Mouse (Mus musculus): ENCODE measurements around the gene Btbd9. TPM values are rescaled to one million over a fixed set of nuclear protein-coding genes. Genes with fewer than 3 reads are reported as not detected.

Gene Btbd9
- polyA plus RNA-seq, 1 experiment: 32.7 TPM

DNA sequence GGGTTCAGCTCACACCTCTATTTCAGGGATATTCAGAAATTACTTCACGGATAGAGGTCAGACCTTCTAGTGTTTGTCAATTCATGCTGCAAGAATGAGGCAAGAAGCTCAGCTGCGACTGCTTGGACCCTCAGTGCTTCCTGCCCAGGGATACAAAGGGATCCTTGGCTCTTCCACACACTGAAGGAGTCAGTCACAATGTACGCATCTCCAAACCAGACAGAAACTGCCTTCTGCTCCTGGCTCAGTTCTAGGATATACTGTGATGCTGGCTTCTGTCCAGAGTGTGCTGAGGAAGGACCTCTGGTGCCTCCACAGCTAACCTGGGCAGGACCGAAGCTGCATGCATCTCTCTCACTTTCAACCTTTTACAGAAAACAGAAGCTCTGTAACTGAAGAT lies 187.5 kb downstream of the Btbd9 start:
- peak; percentile 85 to 93 for DNase-seq
- Histone ChIP-seq H3K27me3 (ENCODE audit: control insufficient read depth, insufficient read depth, low read length) (no peaks in the 10 kb centered on the region), H3K27ac (ENCODE audit: insufficient read depth, low read length) (no peak overlapping the region), H3K4me3 (replicated peaks; ENCODE audit: insufficient read depth, low read depth, low read length) (no peak overlapping the region), H3K4me1 (ENCODE audit: control insufficient read depth, insufficient read depth, low read length) (peaks cover 27% of the 10 kb centered on the region)
- no peak for TF ChIP-seq POLR2A (IDR thresholded peaks at IDR 0.05; ENCODE audit: borderline replicate concordance, insufficient read depth, low read length)
- TF ChIP-seq CTCF (IDR thresholded peaks at IDR 0.05; ENCODE audit: borderline replicate concordance, insufficient read depth, low read depth, low read length): peak; percentile 33; the same call in 1 of the 2 replicates
- 4% methylated on average over 4 of the region's 4 CpGs for WGBS

DNA sequence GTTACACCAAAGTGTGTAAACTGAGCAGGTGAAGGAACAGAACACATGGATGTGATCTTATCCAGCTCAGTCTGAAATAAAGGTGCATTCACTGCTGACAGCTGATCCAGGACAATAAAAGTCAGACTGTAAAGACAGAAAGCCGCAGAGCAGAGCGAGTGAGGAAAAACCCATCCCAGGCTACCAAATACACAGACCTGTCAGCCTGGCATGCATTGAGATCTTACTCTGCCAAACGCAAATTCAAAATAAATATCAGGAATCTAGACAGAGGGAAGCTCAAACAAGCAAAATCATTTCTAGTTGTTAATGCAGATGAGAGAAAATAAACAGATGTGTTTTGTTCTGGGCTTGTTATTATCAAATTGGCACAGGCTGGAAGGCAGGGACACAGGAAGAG lies 187.9 kb downstream of the Btbd9 start:
- Histone ChIP-seq H3K4me3 (replicated peaks; ENCODE audit: insufficient read depth, low read depth, low read length) (no peak overlapping the region), H3K27me3 (ENCODE audit: control insufficient read depth, insufficient read depth, low read length) (no peaks in the 10 kb centered on the region), H3K27ac (ENCODE audit: insufficient read depth, low read length) (no peak overlapping the region), H3K4me1 (ENCODE audit: control insufficient read depth, insufficient read depth, low read length) (peaks cover 27% of the 10 kb centered on the region)
- no peak for TF ChIP-seq POLR2A (IDR thresholded peaks at IDR 0.05; ENCODE audit: borderline replicate concordance, insufficient read depth, low read length)
- no peak for TF ChIP-seq CTCF (IDR thresholded peaks at IDR 0.05; ENCODE audit: borderline replicate concordance, insufficient read depth, low read depth, low read length)
- no peak for DNase-seq
- WGBS: 57% methylated on average over 3 of the region's 3 CpGs

DNA sequence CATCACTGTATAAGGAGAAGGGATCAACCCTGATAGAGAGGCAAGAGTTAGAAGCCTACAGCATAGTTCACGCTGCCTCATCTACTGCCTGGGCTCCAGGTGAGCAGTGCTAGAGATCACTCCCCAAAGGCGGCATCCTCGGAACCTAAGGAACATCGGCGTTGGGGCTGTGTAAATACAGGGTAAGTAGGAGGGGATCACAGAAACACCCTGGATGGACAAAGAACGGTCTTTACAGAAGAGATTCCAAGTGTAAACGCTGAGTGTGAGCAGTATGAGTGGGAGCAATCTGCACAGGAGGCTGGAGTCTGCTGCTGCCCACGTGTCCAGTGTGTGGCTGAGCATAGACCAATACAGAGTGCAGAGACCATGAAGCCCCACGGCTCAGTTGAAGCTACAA lies 190.0 kb downstream of the Btbd9 start:
- Histone ChIP-seq H3K4me3 (replicated peaks; ENCODE audit: insufficient read depth, low read depth, low read length) (no peak overlapping the region), H3K27me3 (ENCODE audit: control insufficient read depth, insufficient read depth, low read length) (no peaks in the 10 kb centered on the region), H3K27ac (ENCODE audit: insufficient read depth, low read length) (no peak overlapping the region), H3K4me1 (ENCODE audit: control insufficient read depth, insufficient read depth, low read length) (peaks cover 15% of the 10 kb centered on the region)
- TF ChIP-seq POLR2A (IDR thresholded peaks at IDR 0.05; ENCODE audit: borderline replicate concordance, insufficient read depth, low read length) (no peak), CTCF (IDR thresholded peaks at IDR 0.05; ENCODE audit: borderline replicate concordance, insufficient read depth, low read depth, low read length) (no peak)
- 98% methylated on average over 9 of the region's 9 CpGs for WGBS
- no peak for DNase-seq

DNA sequence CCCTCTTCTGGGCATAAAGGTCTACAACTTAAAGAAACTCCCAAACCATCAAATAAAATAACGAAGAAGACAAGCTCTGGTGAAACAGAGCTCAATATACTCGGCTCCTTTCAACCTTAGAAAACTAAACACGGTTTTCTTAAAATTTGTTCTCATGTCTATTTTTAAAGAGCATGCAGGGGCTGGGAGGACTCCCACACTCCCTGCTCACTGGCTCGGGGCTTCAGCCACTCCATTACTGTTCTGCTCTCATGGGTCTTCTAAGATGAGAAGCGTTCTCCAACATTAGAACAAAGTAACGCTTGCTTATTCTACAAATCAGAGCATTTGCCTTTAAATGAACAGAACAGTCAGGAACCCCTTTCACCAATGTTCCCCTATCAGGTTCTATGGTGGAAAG lies 192.6 kb downstream of the Btbd9 start:
- Histone ChIP-seq H3K4me1 (ENCODE audit: control insufficient read depth, insufficient read depth, low read length) (peaks cover 10% of the 10 kb centered on the region), H3K27me3 (ENCODE audit: control insufficient read depth, insufficient read depth, low read length) (no peaks in the 10 kb centered on the region), H3K4me3 (replicated peaks; ENCODE audit: insufficient read depth, low read depth, low read length) (no peak overlapping the region), H3K27ac (ENCODE audit: insufficient read depth, low read length) (no peak overlapping the region)
- WGBS: over 99% methylated on average over 6 of the region's 6 CpGs
- TF ChIP-seq CTCF (IDR thresholded peaks at IDR 0.05; ENCODE audit: borderline replicate concordance, insufficient read depth, low read depth, low read length) (no peak), POLR2A (IDR thresholded peaks at IDR 0.05; ENCODE audit: borderline replicate concordance, insufficient read depth, low read length) (no peak)
- DNase-seq: no peak

DNA sequence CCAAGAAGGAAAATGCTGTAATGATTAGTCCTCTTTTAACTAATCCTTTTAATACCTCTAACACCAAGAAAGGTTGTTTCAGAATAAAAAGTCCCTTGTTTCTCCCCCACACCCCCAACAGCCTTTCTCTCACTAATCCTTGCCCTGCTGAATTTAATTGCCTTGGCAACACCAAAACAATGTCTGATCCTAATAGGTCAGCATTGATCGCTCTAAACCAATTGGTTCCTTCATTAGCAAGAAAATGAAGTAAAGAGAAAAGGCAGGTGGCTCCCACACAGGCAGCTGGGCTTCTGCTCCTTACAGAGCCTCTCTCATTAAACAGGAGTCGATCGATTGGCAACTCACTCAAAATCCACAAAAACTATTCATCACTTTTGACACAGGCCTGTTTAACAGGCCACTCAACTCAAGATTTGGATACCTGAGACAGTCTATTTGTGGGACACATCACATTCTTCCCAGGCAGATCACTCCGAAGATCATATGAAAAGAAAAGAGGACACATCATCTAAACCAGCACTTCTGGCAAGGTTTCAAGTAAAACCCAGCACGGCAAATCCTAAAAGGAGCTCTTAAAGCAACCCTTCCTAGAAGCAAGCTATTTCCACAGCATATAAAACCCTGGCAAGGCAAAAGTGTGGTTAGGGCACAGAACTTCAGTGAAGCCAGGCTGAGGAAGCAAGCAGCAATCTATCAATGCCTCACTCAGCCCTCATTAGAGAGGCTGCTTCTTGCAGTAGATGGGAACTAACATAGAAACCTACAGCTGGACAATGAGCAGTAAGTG lies 197.9 kb downstream of the Btbd9 start:
- Histone ChIP-seq H3K27ac (ENCODE audit: insufficient read depth, low read length) (no peak overlapping the region), H3K4me3 (replicated peaks; ENCODE audit: insufficient read depth, low read depth, low read length) (no peak overlapping the region), H3K4me1 (ENCODE audit: control insufficient read depth, insufficient read depth, low read length) (peaks cover 2% of the 10 kb centered on the region; the same call in 1 of the 2 replicates), H3K27me3 (ENCODE audit: control insufficient read depth, insufficient read depth, low read length) (no peaks in the 10 kb centered on the region)
- DNase-seq: no peak
- 53% methylated on average over 5 of the region's 5 CpGs for WGBS
- no peak for TF ChIP-seq CTCF (IDR thresholded peaks at IDR 0.05; ENCODE audit: borderline replicate concordance, insufficient read depth, low read depth, low read length)
- TF ChIP-seq POLR2A (IDR thresholded peaks at IDR 0.05; ENCODE audit: borderline replicate concordance, insufficient read depth, low read length): no peak

DNA sequence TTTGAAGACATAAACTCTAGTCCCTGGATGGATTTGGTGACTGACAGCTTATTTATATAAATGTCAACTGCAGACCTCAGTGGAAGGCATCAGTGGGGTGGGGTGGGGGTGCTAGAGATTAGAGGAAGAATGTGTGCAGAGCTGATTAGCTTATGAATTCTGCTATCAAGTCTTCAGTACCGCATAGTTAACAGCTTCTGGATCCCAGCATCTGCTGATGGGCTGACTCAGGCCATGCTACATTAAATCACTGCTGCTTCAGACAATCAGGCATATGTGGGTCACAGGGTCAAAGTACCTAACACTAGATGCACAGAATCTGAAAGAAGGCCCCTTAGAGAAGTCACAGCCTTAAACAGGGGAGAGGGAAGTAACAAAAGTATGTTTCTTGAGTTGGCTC lies 198.5 kb downstream of the Btbd9 start:
- H3K4me1 ChIP-seq (ENCODE audit: control insufficient read depth, insufficient read depth, low read length): peaks cover 2% of the 10 kb centered on the region; the same call in 1 of the 2 replicates
- WGBS: 67% methylated on average over 1 of the region's 1 CpGs
- no peaks in the 10 kb centered on the region for H3K27me3 ChIP-seq (ENCODE audit: control insufficient read depth, insufficient read depth, low read length)
- no peak for DNase-seq
- H3K27ac ChIP-seq (ENCODE audit: insufficient read depth, low read length): no peak overlapping the region
- H3K4me3 ChIP-seq (replicated peaks; ENCODE audit: insufficient read depth, low read depth, low read length): no peak overlapping the region
- TF ChIP-seq CTCF (IDR thresholded peaks at IDR 0.05; ENCODE audit: borderline replicate concordance, insufficient read depth, low read depth, low read length) (no peak), POLR2A (IDR thresholded peaks at IDR 0.05; ENCODE audit: borderline replicate concordance, insufficient read depth, low read length) (no peak)

- DNase-seq: no peak
- 96% methylated on average over 1 of the region's 1 CpGs for WGBS
- no peaks in the 10 kb centered on the region for H3K27me3 ChIP-seq (ENCODE audit: control insufficient read depth, insufficient read depth, low read length)
- TF ChIP-seq POLR2A (IDR thresholded peaks at IDR 0.05; ENCODE audit: borderline replicate concordance, insufficient read depth, low read length) (no peak), CTCF (IDR thresholded peaks at IDR 0.05; ENCODE audit: borderline replicate concordance, insufficient read depth, low read depth, low read length) (no peak)
- no peak overlapping the region for H3K4me3 ChIP-seq (replicated peaks; ENCODE audit: insufficient read depth, low read depth, low read length)
- H3K4me1 ChIP-seq (ENCODE audit: control insufficient read depth, insufficient read depth, low read length): no peaks in the 10 kb centered on the region
- H3K27ac ChIP-seq (ENCODE audit: insufficient read depth, low read length): no peak overlapping the region
Observed at GRCm38 (mm10) chr17:30375107-30375506, 201.2 kb downstream of the Btbd9 start.

DNA sequence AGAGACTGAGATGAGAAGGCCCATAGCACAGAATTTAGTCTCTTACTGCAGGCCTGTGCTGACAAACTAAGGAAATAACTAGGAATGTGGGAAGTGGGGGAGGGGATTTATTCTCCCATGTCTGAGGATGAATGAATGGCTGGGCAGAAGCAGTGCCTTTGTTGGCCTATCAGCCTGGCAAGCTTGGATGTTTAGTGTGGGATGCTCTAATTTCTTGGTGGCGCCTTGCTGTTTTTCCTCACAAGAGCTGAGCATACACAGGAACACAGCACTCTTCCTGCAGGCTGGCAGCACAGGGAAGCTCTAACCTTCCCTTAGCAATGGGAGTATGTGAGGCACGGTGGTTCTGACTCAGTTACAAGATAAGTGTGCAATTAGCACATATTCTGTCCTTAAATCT lies 207.7 kb downstream of the Btbd9 start:
- 49% methylated on average over 2 of the region's 2 CpGs for WGBS
- H3K27me3 ChIP-seq (ENCODE audit: control insufficient read depth, insufficient read depth, low read length): no peaks in the 10 kb centered on the region
- TF ChIP-seq POLR2A (IDR thresholded peaks at IDR 0.05; ENCODE audit: borderline replicate concordance, insufficient read depth, low read length) (no peak), CTCF (IDR thresholded peaks at IDR 0.05; ENCODE audit: borderline replicate concordance, insufficient read depth, low read depth, low read length) (no peak)
- no peak for DNase-seq
- no peaks in the 10 kb centered on the region for H3K4me1 ChIP-seq (ENCODE audit: control insufficient read depth, insufficient read depth, low read length)
- no peak overlapping the region for H3K27ac ChIP-seq (ENCODE audit: insufficient read depth, low read length)
- H3K4me3 ChIP-seq (replicated peaks; ENCODE audit: insufficient read depth, low read depth, low read length): no peak overlapping the region
